Mouse (Mus musculus) intestine, embryonic 16.5 days (tissue): ENCODE measurements around the gene Sde2. TPM values are rescaled to one million over a fixed set of nuclear protein-coding genes. Genes with fewer than 3 reads are reported as not detected.

ENCODE experiments used
- ATAC-seq: fragments of 200-750 bp; cut with Nextera tagmentation; 2 replicates; pipeline ENCODE4 v1.8.0; 2017; ENCODE audit warnings: moderate TSS enrichment, moderate library complexity
- H3K27ac ChIP-seq: fragments of 300-500 bp; sonication (generic); 2 replicates; pipeline ENCODE4 v1.5.1; 2014; ENCODE audit warnings: mild to moderate bottlenecking, low read length
- H3K27me3 ChIP-seq: fragments of 300-500 bp; sonication (generic); replicated peaks from 2 replicates; pipeline ENCODE4 v1.6.1; 2014; ENCODE audit warnings: low read length, control low read depth, mixed read lengths; ENCODE audit not compliant: control insufficient read depth, insufficient read depth
- H3K36me3 ChIP-seq: fragments of 300-500 bp; sonication (generic); 2 replicates; pipeline ENCODE4 v1.6.1; 2014; ENCODE audit warnings: low read length, control low read depth; ENCODE audit not compliant: control insufficient read depth, insufficient read depth
- H3K4me1 ChIP-seq: fragments of 300-500 bp; sonication (generic); 2 replicates; pipeline ENCODE4 v1.6.1; 2014; ENCODE audit warnings: low read length, control low read depth, mixed read lengths; ENCODE audit not compliant: control insufficient read depth, insufficient read depth
- H3K4me2 ChIP-seq: fragments of 300-500 bp; sonication (generic); 2 replicates; pipeline ENCODE4 v1.6.1; 2014; ENCODE audit warnings: low read depth, low read length, control low read depth
- H3K4me3 ChIP-seq: fragments of 300-500 bp; sonication (generic); 2 replicates; pipeline ENCODE4 v1.5.1; 2014; ENCODE audit warnings: mild to moderate bottlenecking, low read length
- H3K9ac ChIP-seq: fragments of 300-500 bp; sonication (generic); 2 replicates; pipeline ENCODE4 v1.6.1; 2014; ENCODE audit warnings: low read depth, low read length
- H3K9me3 ChIP-seq: fragments of 300-500 bp; sonication (generic); 2 replicates; pipeline ENCODE4 v1.6.1; 2016; ENCODE audit warnings: low read length, control low read depth; ENCODE audit not compliant: control insufficient read depth
- WGBS: fragments of 180-500 bp; shearing (Covaris S2); extraction: QIAGEN DNeasy Blood & Tissue Kit; methylation state at CpG from one replicate; pipeline ENCODE4 v1.1.7; 2014; 5-methylcytosine and 5-hydroxymethylcytosine counted together
- polyA plus RNA-seq: library from polyadenylated mRNA; unstranded; fragments of >200 nt; fragmentation: Nextera tagmentation; extraction: Ambion mirVana; gene quantifications from 2 replicates; pipeline ENCODE4 v1.2.1, GENCODE M21; 2015

The Sde2 gene
- polyA plus RNA-seq, 1 experiment from 2014 or later = 30.8 TPM

DNA sequence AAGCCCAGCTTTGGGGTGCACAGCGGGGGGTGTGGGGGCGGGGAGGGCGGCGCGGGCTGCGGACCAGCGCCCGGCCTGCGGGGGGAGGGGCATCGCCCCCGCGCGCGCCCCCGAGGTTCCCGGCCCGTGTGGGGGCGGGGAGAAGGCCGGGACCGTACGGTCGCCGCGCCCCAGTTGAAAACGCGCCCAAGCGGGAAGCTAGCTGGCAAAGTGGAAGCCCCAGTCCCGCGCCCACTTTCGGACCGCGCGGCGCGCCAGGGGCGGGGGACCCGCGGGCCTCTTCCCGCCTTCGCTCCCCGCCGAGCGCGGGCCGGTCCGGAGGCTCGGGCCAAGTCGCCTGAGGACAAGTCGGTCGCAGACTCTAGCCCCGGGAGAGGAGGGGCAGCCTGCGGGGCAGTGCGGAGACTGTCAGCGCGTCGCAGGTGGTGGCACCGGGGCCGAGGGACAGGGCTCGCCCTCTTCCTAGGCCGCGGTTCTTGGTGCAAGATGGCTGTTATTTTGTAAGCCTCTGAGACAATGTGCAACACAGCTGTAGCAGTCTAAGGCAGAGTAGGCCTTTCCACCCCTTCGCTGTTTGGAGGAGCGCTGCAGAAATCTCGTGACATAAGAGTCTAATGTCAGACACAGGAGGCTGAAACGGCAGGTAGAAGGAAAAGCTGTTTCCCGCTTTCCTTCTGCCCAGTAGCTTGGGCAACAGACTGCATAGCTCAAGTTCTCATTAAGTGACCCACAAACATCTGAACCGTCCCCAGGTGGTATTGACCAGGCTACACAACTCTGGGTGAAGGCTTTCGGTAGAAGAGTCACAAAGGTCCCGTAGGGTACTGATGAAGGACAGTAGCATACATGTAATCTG, 36.8 kb upstream of the Sde2 start, which contains the start of gene H3f3a:
H3f3a (minus strand) TSS at position 59 of the 856 bp plus-strand sequence.
- Histone ChIP-seq H3K9ac (peak within 1 kb of the TSS; percentile 100), H3K27ac (peak within 1 kb of the TSS; percentile 100), H3K36me3 (0 out of 2 replicates have a peak, but pooled peaks cover 3% of the 10 kb centered on the region), H3K9me3 (no peaks in the 10 kb centered on the region), H3K27me3 (no peaks in the 10 kb centered on the region), H3K4me3 (peak within 1 kb of the TSS; percentile 98), H3K4me2 (peak within 1 kb of the TSS; percentile 77), H3K4me1 (peaks cover 11% of the 10 kb centered on the region)
- peak; percentile 83 for ATAC-seq
- 3% methylated on average over 54 of the region's 69 CpGs for WGBS

DNA sequence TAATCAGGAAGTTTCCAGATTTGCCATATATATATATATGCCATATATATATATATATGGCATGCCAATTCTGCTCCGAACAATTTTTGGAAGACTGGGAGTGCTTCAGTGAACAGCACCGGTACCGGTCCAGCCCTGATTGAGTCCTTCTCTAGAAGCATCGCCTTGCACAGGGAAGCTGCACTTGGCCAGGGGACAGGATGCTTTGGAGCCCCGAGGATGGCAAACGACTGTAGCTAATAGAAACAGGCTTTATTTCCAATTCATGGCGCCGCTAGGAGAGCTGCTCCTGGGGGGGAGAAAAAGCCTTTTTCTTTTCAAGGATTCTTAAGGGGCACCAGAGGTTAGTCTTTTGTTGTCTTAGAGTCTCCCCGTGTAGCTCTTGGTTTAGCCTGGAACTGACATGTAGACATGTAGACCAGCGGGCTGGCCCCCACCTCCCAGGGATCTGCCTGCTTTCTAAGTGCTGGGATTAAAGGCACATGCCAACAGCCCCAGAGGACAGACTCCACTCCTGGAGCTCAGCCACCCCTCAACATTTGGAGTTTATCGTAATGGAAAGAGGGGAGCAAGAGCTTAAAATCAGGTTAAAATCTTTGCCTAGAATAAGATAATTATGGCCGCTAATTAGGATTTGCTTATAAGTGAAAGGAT, 35.4 kb upstream of the Sde2 start:
- H3K4me1 ChIP-seq = peaks cover 7% of the 10 kb centered on the region
- no peaks in the 10 kb centered on the region for H3K36me3 ChIP-seq
- H3K4me3 ChIP-seq = no peak overlapping the region
- no peak overlapping the region for H3K4me2 ChIP-seq
- H3K9me3 ChIP-seq = no peaks in the 10 kb centered on the region
- no peak overlapping the region for H3K27ac ChIP-seq
- no peaks in the 10 kb centered on the region for H3K27me3 ChIP-seq
- 69% methylated on average over 12 of the region's 12 CpGs for WGBS
- H3K9ac ChIP-seq = no peak overlapping the region
- ATAC-seq = no peak

DNA sequence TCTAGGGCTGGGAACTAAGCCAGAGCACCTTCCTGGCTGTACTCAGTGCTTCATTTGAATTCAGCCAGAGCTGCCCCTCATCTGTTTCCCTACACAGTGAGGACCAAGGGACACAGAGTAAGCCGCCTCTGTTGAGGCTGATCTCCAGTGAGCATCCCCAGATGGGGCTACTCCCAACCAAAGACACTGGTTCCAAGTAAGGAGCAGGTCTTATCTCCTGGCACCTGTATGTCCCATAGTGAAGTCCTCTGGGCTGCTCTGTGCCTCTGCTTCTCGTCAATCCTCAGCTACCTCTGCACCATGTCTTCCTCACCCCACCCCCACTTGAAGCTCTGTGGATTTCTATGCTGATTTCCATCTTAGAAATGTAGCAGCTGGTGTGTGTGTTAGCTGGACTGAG, 32.9 kb upstream of the Sde2 start:
- H3K27ac ChIP-seq = no peak overlapping the region
- no peak overlapping the region for H3K4me2 ChIP-seq
- no peaks in the 10 kb centered on the region for H3K9me3 ChIP-seq
- no peaks in the 10 kb centered on the region for H3K27me3 ChIP-seq
- no peak overlapping the region for H3K4me3 ChIP-seq
- WGBS = 78% methylated on average over 2 of the region's 2 CpGs
- peaks cover 4% of the 10 kb centered on the region; the same call in 1 of the 2 replicates for H3K4me1 ChIP-seq
- H3K9ac ChIP-seq = no peak overlapping the region
- ATAC-seq = no peak
- no peaks in the 10 kb centered on the region for H3K36me3 ChIP-seq

DNA sequence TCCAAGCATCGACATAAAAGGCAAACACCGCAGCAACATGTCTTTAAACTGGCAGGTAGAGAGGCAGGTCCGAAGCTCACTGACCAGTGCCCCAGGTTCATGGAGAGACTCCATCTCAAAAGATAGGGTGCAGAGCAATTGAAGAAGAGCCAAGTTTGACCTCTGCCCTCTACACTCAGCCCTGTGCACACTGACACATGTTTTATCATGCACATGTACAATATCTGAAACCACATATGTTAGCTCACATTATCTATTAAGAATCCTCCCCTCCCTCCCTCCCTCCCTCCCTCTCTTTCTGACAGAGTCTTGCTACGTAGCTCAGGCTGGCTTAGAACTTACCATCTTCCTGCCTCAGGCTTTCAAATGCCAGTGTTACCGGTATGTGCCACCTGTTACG, 29.8 kb upstream of the Sde2 start:
- Histone ChIP-seq H3K27ac (no peak overlapping the region), H3K4me2 (no peak overlapping the region), H3K4me3 (no peak overlapping the region), H3K27me3 (no peaks in the 10 kb centered on the region), H3K4me1 (no peaks in the 10 kb centered on the region), H3K36me3 (no peaks in the 10 kb centered on the region), H3K9ac (no peak overlapping the region), H3K9me3 (no peaks in the 10 kb centered on the region)
- 86% methylated on average over 6 of the region's 6 CpGs for WGBS
- peak; percentile 54 for ATAC-seq

DNA sequence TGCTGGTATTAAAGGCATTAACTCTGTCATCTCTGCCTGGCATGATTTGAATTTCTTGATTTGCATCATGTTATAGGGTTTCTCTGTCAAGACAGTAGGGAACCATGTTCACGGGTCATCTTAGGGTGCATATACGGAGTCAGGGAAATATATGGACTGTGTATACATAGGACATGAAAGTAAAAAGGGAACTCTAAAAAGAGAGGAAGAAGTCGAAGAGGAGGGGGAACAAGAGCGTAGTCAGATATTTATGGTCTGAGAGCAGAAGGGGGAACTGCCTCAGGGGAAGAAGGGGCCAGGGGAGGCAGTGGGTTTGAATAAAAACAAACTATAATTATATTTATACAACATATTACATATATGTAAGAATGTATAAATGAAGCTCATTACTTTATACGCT, 28.7 kb upstream of the Sde2 start:
- Histone ChIP-seq H3K27me3 (no peaks in the 10 kb centered on the region), H3K9ac (no peak overlapping the region), H3K36me3 (no peaks in the 10 kb centered on the region), H3K4me2 (no peak overlapping the region), H3K9me3 (0 out of 2 replicates have a peak, but pooled peaks cover 4% of the 10 kb centered on the region), H3K27ac (no peak overlapping the region), H3K4me1 (no peaks in the 10 kb centered on the region), H3K4me3 (no peak overlapping the region)
- no peak for ATAC-seq
- 88% methylated on average over 5 of the region's 5 CpGs for WGBS

DNA sequence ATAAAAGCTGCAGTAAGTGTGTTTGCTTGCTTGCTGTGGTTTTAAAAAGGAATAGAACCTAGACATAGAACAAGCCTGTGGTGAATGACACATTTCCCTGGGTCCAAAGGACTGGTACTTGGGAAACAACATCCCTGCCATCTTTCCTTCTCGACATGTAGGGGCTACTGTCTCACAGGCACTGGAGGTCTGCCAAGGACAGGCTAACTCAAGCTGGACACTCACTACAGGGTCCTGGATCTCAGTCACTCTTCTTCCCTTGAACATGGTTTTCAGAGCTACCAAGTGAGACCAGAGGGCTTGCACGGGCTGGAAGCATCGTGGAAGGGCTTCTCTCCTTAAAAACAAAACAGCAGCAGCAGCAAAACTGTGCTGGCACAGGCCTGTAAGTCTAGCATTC, 27.2 kb upstream of the Sde2 start:
- H3K36me3 ChIP-seq = no peaks in the 10 kb centered on the region
- no peak overlapping the region for H3K27ac ChIP-seq
- ATAC-seq = no peak
- H3K4me2 ChIP-seq = no peak overlapping the region
- 0 out of 2 replicates have a peak, but pooled peaks cover 4% of the 10 kb centered on the region for H3K9me3 ChIP-seq
- no peaks in the 10 kb centered on the region for H3K27me3 ChIP-seq
- no peaks in the 10 kb centered on the region for H3K4me1 ChIP-seq
- WGBS = 73% methylated on average over 3 of the region's 3 CpGs
- no peak overlapping the region for H3K4me3 ChIP-seq
- H3K9ac ChIP-seq = no peak overlapping the region

- WGBS = 77% methylated on average over 3 of the region's 3 CpGs
- Histone ChIP-seq H3K4me1 (no peaks in the 10 kb centered on the region), H3K27ac (no peak overlapping the region), H3K36me3 (no peaks in the 10 kb centered on the region), H3K4me3 (no peak overlapping the region), H3K4me2 (no peak overlapping the region), H3K9ac (no peak overlapping the region), H3K27me3 (no peaks in the 10 kb centered on the region), H3K9me3 (0 out of 2 replicates have a peak, but pooled peaks cover 4% of the 10 kb centered on the region)
- no peak for ATAC-seq
These were observed 26.2 kb upstream of the Sde2 start for GRCm38 (mm10) chr1:180824721-180825120.

- WGBS = 84% methylated on average over 4 of the region's 4 CpGs
- Histone ChIP-seq H3K4me3 (no peak overlapping the region), H3K27me3 (no peaks in the 10 kb centered on the region), H3K4me2 (no peak overlapping the region), H3K27ac (no peak overlapping the region), H3K9me3 (0 out of 2 replicates have a peak, but pooled peaks cover 4% of the 10 kb centered on the region), H3K9ac (no peak overlapping the region), H3K4me1 (no peaks in the 10 kb centered on the region; the same call in 1 of the 2 replicates), H3K36me3 (no peaks in the 10 kb centered on the region)
- ATAC-seq = no peak
These were observed 24.3 kb upstream of the Sde2 start for GRCm38 (mm10) chr1:180826634-180827033.

- Histone ChIP-seq H3K4me3 (no peak overlapping the region), H3K27ac (no peak overlapping the region), H3K4me1 (no peaks in the 10 kb centered on the region; the same call in 1 of the 2 replicates), H3K27me3 (no peaks in the 10 kb centered on the region), H3K9me3 (0 out of 2 replicates have a peak, but pooled peaks cover 4% of the 10 kb centered on the region), H3K36me3 (no peaks in the 10 kb centered on the region), H3K9ac (no peak overlapping the region), H3K4me2 (peak overlapping the region; percentile 26)
- peak; percentile 67 for ATAC-seq
- WGBS = 74% methylated on average over 11 of the region's 11 CpGs
These were observed 21.2 kb upstream of the Sde2 start for GRCm38 (mm10) chr1:180829775-180830174.
